Mouse (Mus musculus) heart, postnatal 0 days (tissue): ENCODE measurements at regions not wholly inside any gene's neighbourhood (a gene's known extent, or its start where the extent isn't known, plus 50 kb on each side); places are given as distances from the start of the nearest gene placed in this dataset.

Experiments
- ATAC-seq: fragments of 200-750 bp; cut with Nextera tagmentation; 2 replicates; pipeline ENCODE4 v1.8.0; 2017; ENCODE audit warnings: low read depth, moderate number of reproducible peaks, moderate library complexity; ENCODE audit not compliant: insufficient read depth
- DNase-seq: peaks from one replicate; pipeline ENCODE4 v3.0.0-alpha.2; 2016; ENCODE audit warnings: low spot score
- H3K27ac ChIP-seq: fragments of 300-500 bp; sonication (generic); 2 replicates; pipeline ENCODE4 v1.5.1; 2014; ENCODE audit warnings: low read depth, mild to moderate bottlenecking
- H3K27me3 ChIP-seq: fragments of 300-500 bp; sonication (generic); 2 replicates; pipeline ENCODE4 v1.6.1; 2014; ENCODE audit warnings: low read length, mixed read lengths; ENCODE audit not compliant: control insufficient read depth, insufficient read depth
- H3K36me3 ChIP-seq: fragments of 300-500 bp; sonication (generic); replicated peaks from 2 replicates; pipeline ENCODE4 v1.6.1; 2014; ENCODE audit warnings: low read length, mixed read lengths; ENCODE audit not compliant: control insufficient read depth, insufficient read depth
- H3K4me1 ChIP-seq: fragments of 300-500 bp; sonication (generic); 2 replicates; pipeline ENCODE4 v1.6.1; 2014; ENCODE audit warnings: antibody characterized with exemption; ENCODE audit not compliant: control insufficient read depth, insufficient read depth
- H3K4me2 ChIP-seq: fragments of 300-500 bp; sonication (generic); 2 replicates; pipeline ENCODE4 v1.6.1; 2014; ENCODE audit warnings: low read depth, mild to moderate bottlenecking, low read length, moderate library complexity
- H3K4me3 ChIP-seq: fragments of 300-500 bp; sonication (generic); 2 replicates; pipeline ENCODE4 v1.5.1; 2014; ENCODE audit warnings: low read depth, low read length
- H3K9ac ChIP-seq: fragments of 300-500 bp; sonication (generic); replicated peaks from 2 replicates; pipeline ENCODE4 v1.6.1; 2014; ENCODE audit warnings: low read depth, low read length, mixed read lengths
- H3K9me3 ChIP-seq: fragments of 300-500 bp; sonication (generic); replicated peaks from 2 replicates; pipeline ENCODE4 v1.6.1; 2016; ENCODE audit warnings: low read length; ENCODE audit not compliant: control insufficient read depth
- CTCF ChIP-seq: IDR thresholded peaks from 2 replicates; pipeline ENCODE4 v1.5.1; 2016; ENCODE audit warnings: antibody characterized with exemption, control low read depth, low read depth
- EP300 ChIP-seq: IDR thresholded peaks from 2 replicates; pipeline ENCODE4 v1.6.1; 2016; ENCODE audit warnings: antibody characterized with exemption, low read depth
- WGBS: fragments of 180-500 bp; shearing (Covaris S2); extraction: QIAGEN DNeasy Blood & Tissue Kit; methylation state at CpG from one replicate; pipeline ENCODE4 v1.1.7; 2014; 5-methylcytosine and 5-hydroxymethylcytosine counted together

- TF ChIP-seq EP300: no peak
- no peak for ATAC-seq
- 74% methylated on average over 1 of the region's 1 CpGs for WGBS
Observed at GRCm38 (mm10) chr3:155777025-155777424, 683.8 kb downstream of the Lrriq3 start.

DNA sequence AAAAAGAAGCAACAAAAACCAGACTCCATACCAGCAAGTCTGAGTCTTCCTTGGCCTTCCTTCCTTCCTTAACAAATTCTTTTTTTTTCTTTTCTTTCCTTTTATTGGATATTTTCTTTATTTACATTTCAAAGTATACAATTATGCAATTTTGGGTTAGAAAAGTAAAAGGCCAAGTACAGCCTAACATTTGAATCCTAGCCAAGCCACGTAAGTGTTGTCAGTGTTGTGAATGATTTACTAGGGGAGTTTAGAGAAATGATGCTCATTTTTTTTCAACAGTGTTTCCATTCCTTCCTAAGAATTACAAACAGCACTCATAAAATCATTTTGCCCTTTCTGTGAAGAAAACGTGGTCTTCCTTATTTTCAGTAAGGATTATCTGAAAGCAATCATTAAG is 722.5 kb downstream of the Lrriq3 start:
- TF ChIP-seq CTCF: no peak
- TF ChIP-seq EP300: no peak
- Histone ChIP-seq H3K4me2 (no peak overlapping the region), H3K4me1 (no peaks in the 10 kb centered on the region), H3K27ac (no peak overlapping the region), H3K27me3 (no peaks in the 10 kb centered on the region), H3K4me3 (no peak overlapping the region), H3K9ac (no peak overlapping the region), H3K9me3 (no peaks in the 10 kb centered on the region), H3K36me3 (no peaks in the 10 kb centered on the region)
- ATAC-seq: no peak
- no peak for DNase-seq
- 71% methylated on average over 2 of the region's 2 CpGs for WGBS

More at GRCm38 (mm10) chr3:155777025-155777424, 683.8 kb downstream of the Lrriq3 start:
- Histone ChIP-seq H3K36me3 (no peaks in the 10 kb centered on the region), H3K27ac (no peak overlapping the region), H3K9ac (no peak overlapping the region), H3K4me3 (no peak overlapping the region), H3K27me3 (no peaks in the 10 kb centered on the region), H3K4me1 (no peaks in the 10 kb centered on the region), H3K9me3 (no peaks in the 10 kb centered on the region), H3K4me2 (no peak overlapping the region)
- DNase-seq: no peak

DNA sequence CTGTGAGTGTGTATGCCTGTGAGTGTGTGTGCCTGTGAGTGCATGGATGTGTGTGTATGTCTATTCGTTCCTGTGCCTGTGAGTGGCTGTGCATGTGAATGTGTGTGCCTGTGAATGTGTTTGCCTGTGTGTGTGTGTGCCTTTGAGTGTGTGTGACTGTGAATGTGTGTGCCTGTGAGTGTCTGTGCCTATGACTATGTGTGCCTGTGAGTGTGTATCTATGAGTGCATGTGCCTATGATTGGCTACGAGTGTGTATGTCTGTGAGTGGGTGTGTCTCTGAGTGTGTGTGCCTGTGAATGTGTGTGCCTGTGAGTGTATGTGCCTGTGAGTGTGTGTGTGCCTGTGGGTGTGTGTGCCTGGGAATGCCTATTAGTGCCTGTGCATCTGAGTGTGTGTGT is 731.6 kb downstream of the Lrriq3 start:
- no peaks in the 10 kb centered on the region for H3K9me3 ChIP-seq
- ATAC-seq (no peak), DNase-seq (no peak)
- H3K9ac ChIP-seq: no peak overlapping the region
- H3K27ac ChIP-seq: no peak overlapping the region
- no peak overlapping the region for H3K4me2 ChIP-seq
- 82% methylated on average over 2 of the region's 2 CpGs for WGBS
- H3K4me3 ChIP-seq: no peak overlapping the region
- no peaks in the 10 kb centered on the region for H3K36me3 ChIP-seq
- TF ChIP-seq CTCF (no peak), EP300 (no peak)
- no peaks in the 10 kb centered on the region for H3K4me1 ChIP-seq
- no peaks in the 10 kb centered on the region for H3K27me3 ChIP-seq

GRCm38 (mm10) chr3:155866286-155866685 is 695.3 kb upstream of the Negr1 start:
- Histone ChIP-seq H3K36me3 (no peaks in the 10 kb centered on the region), H3K4me1 (no peaks in the 10 kb centered on the region), H3K9me3 (no peaks in the 10 kb centered on the region), H3K9ac (no peak overlapping the region), H3K27me3 (no peaks in the 10 kb centered on the region), H3K4me3 (no peak overlapping the region), H3K27ac (no peak overlapping the region), H3K4me2 (no peak overlapping the region)
- TF ChIP-seq CTCF (no peak), EP300 (no peak)
- DNase-seq: no peak
- ATAC-seq: no peak

GRCm38 (mm10) chr3:155875696-155876095 is 685.9 kb upstream of the Negr1 start:
- H3K4me3 ChIP-seq: no peak overlapping the region
- no peaks in the 10 kb centered on the region for H3K9me3 ChIP-seq
- H3K36me3 ChIP-seq: no peaks in the 10 kb centered on the region
- H3K27me3 ChIP-seq: no peaks in the 10 kb centered on the region
- no peak for ATAC-seq
- H3K4me1 ChIP-seq: no peaks in the 10 kb centered on the region
- no peak overlapping the region for H3K27ac ChIP-seq
- H3K9ac ChIP-seq: no peak overlapping the region
- no peak for DNase-seq
- WGBS: 83% methylated on average over 3 of the region's 3 CpGs
- TF ChIP-seq EP300 (no peak), CTCF (no peak)
- H3K4me2 ChIP-seq: no peak overlapping the region

DNA sequence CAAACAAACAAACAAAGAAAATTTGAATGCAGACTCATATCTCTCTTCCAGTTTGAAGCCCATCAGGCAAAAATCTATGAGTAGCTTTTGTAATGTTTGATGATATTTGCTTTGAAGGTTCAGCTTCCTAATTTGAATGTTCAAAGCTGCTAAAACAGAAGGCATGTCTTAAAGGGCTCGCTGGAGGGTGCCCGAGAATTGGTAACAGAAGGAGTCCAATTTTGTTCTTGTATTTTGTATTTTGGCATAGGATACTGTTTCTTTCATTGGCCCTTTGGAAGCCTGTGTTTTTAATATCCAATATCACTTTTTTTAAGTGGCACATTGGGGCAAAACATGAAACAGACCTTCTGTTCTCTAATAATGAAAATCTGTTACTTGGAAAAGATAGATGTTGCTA is 683.2 kb upstream of the Negr1 start:
- Histone ChIP-seq H3K36me3 (no peaks in the 10 kb centered on the region), H3K4me1 (no peaks in the 10 kb centered on the region), H3K4me3 (no peak overlapping the region), H3K27ac (no peak overlapping the region), H3K9ac (no peak overlapping the region), H3K9me3 (no peaks in the 10 kb centered on the region), H3K4me2 (no peak overlapping the region), H3K27me3 (no peaks in the 10 kb centered on the region)
- DNase-seq (no peak), ATAC-seq (no peak)
- TF ChIP-seq CTCF (no peak), EP300 (no peak)
- 70% methylated on average over 2 of the region's 2 CpGs for WGBS
